Mouse (Mus musculus) G1E (cell line): ENCODE data around the gene Ccdc159. TPM values are rescaled to one million over a fixed set of nuclear protein-coding genes. Genes with fewer than 3 reads are reported as not detected.

Experiments used
- ATAC-seq: 2 replicates; pipeline ENCODE4 v1.8.0; 2016; ENCODE audit warnings: mild to moderate bottlenecking; ENCODE audit not compliant: insufficient number of reproducible peaks, poor library complexity, low FRiP score, severe bottlenecking; ENCODE audit errors: extremely low read depth
- DNase-seq: peaks from one replicate; pipeline ENCODE4 v3.0.0; 2012; ENCODE audit warnings: low spot score
- H3K27me3 ChIP-seq: 2 replicates; pipeline ENCODE4 v1.6.1; 2012; ENCODE audit warnings: mild to moderate bottlenecking, low read length, inconsistent platforms; ENCODE audit not compliant: insufficient read depth
- H3K36me3 ChIP-seq: replicated peaks from 2 replicates; pipeline ENCODE3; 2012; ENCODE audit warnings: mild to moderate bottlenecking, inconsistent platforms
- H3K4me1 ChIP-seq: 2 replicates; pipeline ENCODE4 v1.6.1; 2012; ENCODE audit warnings: low read depth, low read length, inconsistent platforms, mixed read lengths; ENCODE audit not compliant: insufficient read depth
- H3K4me3 ChIP-seq: 2 replicates; pipeline ENCODE4 v1.5.1; 2012; ENCODE audit warnings: low read depth, mild to moderate bottlenecking, inconsistent platforms, low read length, moderate library complexity, mixed read lengths
- H3K9me3 ChIP-seq: replicated peaks from 2 replicates; pipeline ENCODE4 v1.6.1; 2012; ENCODE audit warnings: inconsistent platforms
- CTCF ChIP-seq: IDR thresholded peaks from 2 replicates; pipeline ENCODE4 v1.5.1; 2012; ENCODE audit warnings: low read depth, low read length, inconsistent platforms, mixed read lengths
- GATA1 ChIP-seq: IDR thresholded peaks from 2 replicates; pipeline ENCODE4 v1.6.1; 2012; ENCODE audit warnings: borderline replicate concordance, low read length, inconsistent platforms, mixed read lengths
- GATA2 ChIP-seq: IDR thresholded peaks from 2 replicates; pipeline ENCODE4 v1.6.1; 2012; ENCODE audit warnings: low read depth, low read length, inconsistent platforms, borderline replicate concordance
- POLR2AphosphoS5 ChIP-seq: IDR thresholded peaks from 2 replicates; pipeline ENCODE4 v1.6.1; 2012; ENCODE audit warnings: low read depth, low read length, inconsistent platforms; ENCODE audit not compliant: insufficient replicate concordance
- TAL1 ChIP-seq: conservative IDR thresholded peaks from 2 replicates; pipeline ENCODE4 v1.6.1; 2012; ENCODE audit warnings: low read depth, low read length, inconsistent platforms, mixed read lengths
- polyA plus RNA-seq: library from polyadenylated mRNA; stranded (reverse); fragments of >175 nt; gene quantifications from 2 replicates; pipeline ENCODE4 v1.2.3, GENCODE M21; 2012
- total RNA-seq, 2 experiments: library from RNA; stranded (forward) in 1 of 2; stranded (reverse) in 1 of 2; fragments of 200-1000 nt in 1 of 2; fragments of >200 nt in 1 of 2; fragmentation: Nextera tagmentation in 1 of 2; gene quantifications; 2 replicates each; pipeline ENCODE4 v1.2.3; 2014 to 2017

Ccdc159 gene
- 1.8 and 3.8 TPM in 2 replicates for total RNA-seq (2014; fragmentation: Nextera tagmentation)
- total RNA-seq (2017): 0.64 and 0.98 TPM in 2 replicates
- polyA plus RNA-seq: 0.21 and 0.31 TPM in 2 replicates

DNA sequence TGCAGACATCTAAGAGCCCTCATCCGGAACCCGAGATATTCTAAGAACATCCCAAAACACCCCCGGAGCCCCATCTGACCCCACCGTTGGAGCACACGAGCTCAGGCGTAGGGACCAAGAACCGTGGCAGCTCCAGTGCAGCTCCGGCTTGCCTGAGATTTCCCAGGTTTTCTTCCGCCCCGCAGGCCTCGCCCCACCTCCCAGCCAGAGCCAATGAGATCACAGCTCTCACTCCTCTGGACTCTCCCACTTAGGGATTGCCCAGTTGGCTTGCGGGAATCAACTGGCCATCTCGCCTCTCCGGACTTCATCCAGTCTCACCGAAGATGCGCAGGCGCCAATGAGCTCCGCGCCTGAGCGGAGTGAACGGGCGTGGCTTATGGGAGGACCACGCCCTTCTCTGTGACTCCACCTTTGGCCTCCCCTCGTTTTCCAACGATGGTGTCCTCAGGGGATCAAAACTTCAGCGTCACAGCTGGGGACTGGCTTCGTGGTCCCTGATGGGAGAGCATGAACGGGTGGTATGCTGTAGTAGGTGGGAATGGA lies at the start of gene Ccdc159, which contains the start of gene Tmem205:
Gene Ccdc159, plus strand, starts transcription at position 264 of the 546 bp plus-strand sequence.
Gene Tmem205, minus strand, starts transcription at position 349 of the 546 bp plus-strand sequence.
- peaks cover 49% of the 10 kb centered on the region for H3K4me1 ChIP-seq
- peak; percentile 86 for ATAC-seq

DNA sequence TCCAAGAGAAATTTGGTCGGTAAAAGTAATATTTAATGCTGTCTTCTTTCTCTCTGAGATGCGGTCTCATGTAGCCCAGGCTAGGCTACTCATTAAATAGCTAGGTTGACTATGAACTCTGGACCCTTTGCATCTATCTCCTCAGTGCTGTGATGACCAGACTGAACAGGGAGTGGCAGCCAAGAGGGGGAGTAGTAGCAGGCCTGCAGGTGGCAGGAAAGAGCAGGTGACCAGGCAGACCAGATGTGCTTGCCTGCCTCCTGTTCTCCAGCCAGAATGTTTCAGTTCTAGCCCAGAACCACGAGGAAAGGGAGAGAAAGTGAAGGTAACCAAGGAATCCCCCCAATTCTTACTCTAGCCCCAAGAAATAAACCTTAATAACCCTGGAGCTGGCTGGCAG lies 38.0 kb upstream of the Ccdc159 start:
- Histone ChIP-seq H3K4me3 (no peak overlapping the region), H3K4me1 (no peaks in the 10 kb centered on the region), H3K9me3 (no peaks in the 10 kb centered on the region), H3K36me3 (no peaks in the 10 kb centered on the region), H3K27me3 (peaks cover 20% of the 10 kb centered on the region)
- no peak for ATAC-seq
- DNase-seq: no peak
- TF ChIP-seq CTCF (no peak), GATA2 (no peak), POLR2AphosphoS5 (no peak), TAL1 (no peak)

More for the DNA sequence above, at the start of gene Ccdc159, which contains the start of gene Tmem205:
- no peaks in the 10 kb centered on the region for H3K27me3 ChIP-seq
- H3K36me3 ChIP-seq: peaks cover 31% of the 10 kb centered on the region
- TF ChIP-seq POLR2AphosphoS5 (no peak), CTCF (no peak), TAL1 (no peak), GATA1 (no peak), GATA2 (no peak)
- peak within 1 kb of the TSS; percentile 75 for H3K4me3 ChIP-seq
- H3K9me3 ChIP-seq: no peaks in the 10 kb centered on the region
- DNase-seq: peak; percentile 77

DNA sequence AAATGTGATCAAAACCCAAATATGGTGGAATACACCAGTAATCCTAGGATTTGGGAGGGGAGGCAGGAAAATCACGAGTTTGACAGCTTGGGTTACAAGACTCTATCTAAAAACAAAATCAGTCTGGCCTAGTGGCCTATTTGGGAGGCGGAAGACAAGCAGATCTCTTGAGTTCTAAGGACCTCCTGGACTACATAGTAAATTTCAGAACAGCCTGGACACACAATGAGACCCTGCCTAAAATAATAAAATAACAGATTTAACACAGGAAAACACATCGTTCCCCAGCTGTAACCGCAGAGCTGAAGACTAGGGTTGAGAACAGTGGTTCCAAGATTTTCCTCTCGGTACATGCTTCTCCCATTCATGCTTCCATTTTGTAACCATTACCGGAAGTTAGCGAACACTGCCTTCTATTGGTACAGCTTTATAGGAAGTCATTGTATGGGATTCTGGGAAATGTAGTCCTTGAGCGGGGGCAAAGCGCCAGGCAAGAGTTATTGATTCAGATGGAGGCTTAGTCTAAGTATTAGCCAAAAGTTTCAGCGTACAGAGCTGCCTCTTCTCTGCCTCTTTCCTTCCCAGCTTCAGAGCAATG lies 25.9 kb upstream of the Ccdc159 start:
- no peaks in the 10 kb centered on the region for H3K36me3 ChIP-seq
- H3K9me3 ChIP-seq: no peaks in the 10 kb centered on the region
- peaks cover 13% of the 10 kb centered on the region for H3K4me1 ChIP-seq
- DNase-seq: peak; percentile 74
- no peak for TF ChIP-seq GATA2
- no peak for TF ChIP-seq TAL1
- TF ChIP-seq GATA1: no peak
- no peak for TF ChIP-seq POLR2AphosphoS5
- no peak for TF ChIP-seq CTCF
- peaks cover 3% of the 10 kb centered on the region; the same call in 1 of the 2 replicates for H3K27me3 ChIP-seq
- ATAC-seq: peak; percentile 86
- peak overlapping the region; percentile 67 for H3K4me3 ChIP-seq

DNA sequence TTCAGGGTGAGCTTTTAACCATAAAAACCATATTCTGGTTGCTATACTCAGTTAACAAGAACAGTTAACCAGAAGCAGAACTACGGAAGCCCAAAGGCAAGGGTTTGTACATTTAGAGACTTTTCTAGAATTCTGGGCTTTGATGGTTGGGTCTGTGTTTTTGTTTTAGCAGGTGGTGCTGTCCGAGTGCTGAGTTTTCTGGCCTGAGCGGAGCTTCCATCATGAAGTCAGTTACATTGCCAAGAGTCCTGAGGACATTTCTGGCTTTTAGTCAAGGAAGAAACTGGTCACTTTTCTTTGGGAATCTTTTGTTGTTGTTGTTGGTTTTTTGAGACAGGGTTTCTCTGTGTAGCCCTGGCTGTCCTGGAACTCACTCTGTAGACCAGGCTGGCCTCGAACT lies 23.2 kb upstream of the Ccdc159 start:
- Histone ChIP-seq H3K4me1 (peaks cover 13% of the 10 kb centered on the region), H3K27me3 (peaks cover 15% of the 10 kb centered on the region), H3K36me3 (no peaks in the 10 kb centered on the region), H3K4me3 (no peak overlapping the region), H3K9me3 (no peaks in the 10 kb centered on the region)
- no peak for TF ChIP-seq GATA2
- no peak for TF ChIP-seq TAL1
- TF ChIP-seq CTCF: no peak
- TF ChIP-seq GATA1: no peak
- no peak for TF ChIP-seq POLR2AphosphoS5
- ATAC-seq: no peak
- DNase-seq: no peak

DNA sequence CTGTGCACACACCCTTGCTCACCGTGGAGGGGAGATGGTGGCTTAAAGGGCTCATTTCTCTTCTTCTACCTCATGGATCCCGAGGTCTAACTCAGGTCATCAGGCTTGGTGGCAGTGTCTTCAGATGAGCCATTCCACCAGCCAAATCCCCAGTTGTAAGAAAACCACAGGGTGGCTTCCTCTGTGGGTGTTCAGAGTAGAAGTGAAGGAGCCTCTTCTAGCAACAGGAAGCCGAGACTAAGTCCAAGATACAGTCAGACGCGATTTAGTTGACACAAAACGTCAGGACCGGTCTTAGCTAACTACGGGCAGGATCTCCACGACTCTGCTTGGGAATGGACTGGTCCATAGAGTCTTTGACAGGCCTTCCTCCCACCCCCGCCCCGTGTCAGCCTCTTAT lies 19.1 kb upstream of the Ccdc159 start:
- Histone ChIP-seq H3K36me3 (peaks cover 12% of the 10 kb centered on the region), H3K4me3 (no peak overlapping the region), H3K4me1 (no peaks in the 10 kb centered on the region; the same call in 1 of the 2 replicates), H3K9me3 (no peaks in the 10 kb centered on the region), H3K27me3 (peaks cover 24% of the 10 kb centered on the region)
- no peak for TF ChIP-seq GATA1
- TF ChIP-seq GATA2: no peak
- no peak for TF ChIP-seq POLR2AphosphoS5
- ATAC-seq (no peak), DNase-seq (no peak)

DNA sequence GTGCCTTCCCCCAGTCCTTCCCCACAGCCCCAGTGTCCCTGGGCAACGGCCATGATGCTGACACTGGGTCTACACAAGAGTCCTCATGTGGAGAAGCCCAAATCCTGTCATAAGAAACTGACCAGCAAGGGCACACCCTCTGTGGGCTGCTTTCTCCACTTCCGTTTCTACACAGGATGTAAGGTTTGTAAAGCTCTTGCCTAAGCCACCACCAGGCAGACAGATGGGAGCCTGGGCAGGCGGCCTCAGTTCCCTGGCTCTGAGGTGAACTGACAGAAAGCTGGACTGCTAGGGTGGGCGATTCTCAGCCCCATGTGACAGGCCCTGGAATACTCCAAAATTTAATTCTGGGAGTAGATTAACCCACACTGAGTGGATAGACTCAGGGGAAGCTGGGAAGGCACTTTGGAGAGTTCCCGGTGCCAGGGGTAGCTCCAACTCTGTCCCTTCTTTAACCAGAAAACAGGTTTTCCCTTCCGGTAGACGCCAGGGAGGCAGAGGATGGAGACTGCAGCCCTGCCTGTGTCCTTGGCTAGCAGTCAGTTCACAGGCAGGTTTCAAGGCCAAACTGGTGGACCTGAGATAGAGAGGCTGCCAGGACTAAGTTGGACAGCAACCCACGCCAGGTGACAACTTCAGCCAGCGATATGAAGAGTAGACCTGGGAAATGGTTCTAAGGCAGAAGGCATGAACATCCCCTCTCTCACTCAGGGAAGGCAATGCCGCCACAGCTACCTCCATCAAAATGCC lies 17.6 kb upstream of the Ccdc159 start:
- H3K4me3 ChIP-seq: no peak overlapping the region
- ATAC-seq: no peak
- no peaks in the 10 kb centered on the region; the same call in 1 of the 2 replicates for H3K4me1 ChIP-seq
- no peaks in the 10 kb centered on the region for H3K9me3 ChIP-seq
- no peak for TF ChIP-seq GATA2
- TF ChIP-seq CTCF: no peak
- TF ChIP-seq POLR2AphosphoS5: no peak
- TF ChIP-seq TAL1: no peak
- TF ChIP-seq GATA1: no peak
- peaks cover 24% of the 10 kb centered on the region for H3K27me3 ChIP-seq
- peaks cover 18% of the 10 kb centered on the region for H3K36me3 ChIP-seq
- DNase-seq: no peak
